Mouse (Mus musculus): ENCODE data around the gene Parp9.
"Not testable (repeated sequence)": the region's sequence is repeated elsewhere in the genome, so short reads cannot be mapped to it uniquely, and the experiment has no call there.

Parp9 gene

GRCm38 (mm10) chr16:35998852-35999251 is 60.6 kb downstream of the Parp9 start:
- DNase-seq (ENCODE audit: low spot score), result not testable (repeated sequence)

GRCm38 (mm10) chr16:36008396-36008795 is 70.1 kb downstream of the Parp9 start:
- no peak for DNase-seq (ENCODE audit: low spot score)

- no peak for DNase-seq (ENCODE audit: low spot score)
Measured at GRCm38 (mm10) chr16:36016335-36016734, 78.1 kb downstream of the Parp9 start.
